Mouse (Mus musculus) hindbrain, postnatal 0 days (tissue): ENCODE measurements at regions not wholly inside any gene's neighbourhood (a gene's known extent, or its start where the extent isn't known, plus 50 kb on each side); places are given as distances from the start of the nearest gene placed in this dataset.

Experiments
- ATAC-seq: fragments of 200-750 bp; cut with Nextera tagmentation; 2 replicates; pipeline ENCODE4 v1.8.0; 2017; ENCODE audit warnings: mild to moderate bottlenecking, moderate TSS enrichment, moderate library complexity
- DNase-seq: peaks from one replicate; pipeline ENCODE4 v3.0.0-alpha.2; 2015; ENCODE audit warnings: low spot score
- H3K27ac ChIP-seq: fragments of 300-500 bp; sonication (generic); 2 replicates; pipeline ENCODE4 v1.5.1; 2014; ENCODE audit warnings: mild to moderate bottlenecking
- H3K27me3 ChIP-seq: fragments of 300-500 bp; sonication (generic); 2 replicates; pipeline ENCODE4 v1.6.1; 2014; ENCODE audit warnings: low read length, mixed read lengths; ENCODE audit not compliant: insufficient read depth
- H3K36me3 ChIP-seq: fragments of 300-500 bp; sonication (generic); 2 replicates; pipeline ENCODE4 v1.6.1; 2014; ENCODE audit warnings: low read length, mixed read lengths; ENCODE audit not compliant: insufficient read depth
- H3K4me1 ChIP-seq: fragments of 300-500 bp; sonication (generic); 2 replicates; pipeline ENCODE4 v1.6.1; 2014; ENCODE audit warnings: antibody characterized with exemption, low read length, mixed read lengths; ENCODE audit not compliant: insufficient read depth
- H3K4me2 ChIP-seq: fragments of 300-500 bp; sonication (generic); 2 replicates; pipeline ENCODE4 v1.6.1; 2014; ENCODE audit warnings: low read depth, mild to moderate bottlenecking, low read length, moderate library complexity, mixed read lengths
- H3K4me3 ChIP-seq: fragments of 300-500 bp; sonication (generic); 2 replicates; pipeline ENCODE4 v1.5.1; 2014; ENCODE audit warnings: low read length
- H3K9ac ChIP-seq: fragments of 300-500 bp; sonication (generic); replicated peaks from 2 replicates; pipeline ENCODE4 v1.6.1; 2014; ENCODE audit warnings: mild to moderate bottlenecking, low read length, moderate library complexity, mixed read lengths
- H3K9me3 ChIP-seq: fragments of 300-500 bp; sonication (generic); 2 replicates; pipeline ENCODE4 v1.6.1; 2016; ENCODE audit warnings: low read length, mixed read lengths
- CTCF ChIP-seq: IDR thresholded peaks from 2 replicates; pipeline ENCODE4 v1.5.1; 2016; ENCODE audit warnings: antibody characterized with exemption, control low read depth, low read depth
- WGBS: fragments of 180-500 bp; shearing (Covaris S2); extraction: QIAGEN DNeasy Blood & Tissue Kit; methylation state at CpG from one replicate; pipeline ENCODE4 v1.1.7; 2014; 5-methylcytosine and 5-hydroxymethylcytosine counted together

DNA sequence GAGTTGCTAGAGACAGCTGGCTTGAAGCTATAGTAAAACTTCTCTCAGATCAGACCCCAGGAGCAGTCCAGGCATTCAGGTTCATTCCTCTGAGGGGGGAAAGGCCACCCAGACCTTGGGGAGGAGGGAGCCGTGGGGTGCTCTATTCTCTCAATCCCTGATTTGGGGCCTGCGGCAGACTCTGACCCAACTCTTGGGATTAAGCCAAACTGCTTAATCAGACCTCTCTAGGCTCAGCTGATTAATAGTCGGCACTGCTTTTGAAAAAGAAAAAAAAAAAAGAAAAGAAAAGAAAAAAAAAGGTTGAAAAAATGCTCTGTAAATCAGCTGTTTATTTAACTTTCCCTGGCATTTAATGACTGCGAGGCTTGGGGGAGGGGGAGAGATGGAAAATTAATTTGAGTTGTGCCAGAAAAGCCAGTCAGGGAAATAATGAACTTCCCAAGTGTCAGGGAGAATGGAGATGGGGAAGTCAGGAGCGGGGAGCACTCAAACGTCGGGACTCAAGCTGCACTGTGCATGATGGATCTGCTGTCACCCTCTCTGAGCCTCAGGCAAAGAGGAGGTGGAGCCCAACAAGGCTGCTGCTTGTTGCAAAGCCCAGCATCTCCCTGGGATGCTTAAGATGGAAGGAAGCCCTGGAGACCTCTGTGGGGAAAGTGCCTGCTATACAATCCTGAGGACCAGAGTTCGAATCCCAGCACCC, 120.5 kb upstream of the Igsf21 start:
- 21% methylated on average over 8 of the region's 8 CpGs for WGBS
- ATAC-seq, result no peak
- TF ChIP-seq CTCF, result no peak

DNA sequence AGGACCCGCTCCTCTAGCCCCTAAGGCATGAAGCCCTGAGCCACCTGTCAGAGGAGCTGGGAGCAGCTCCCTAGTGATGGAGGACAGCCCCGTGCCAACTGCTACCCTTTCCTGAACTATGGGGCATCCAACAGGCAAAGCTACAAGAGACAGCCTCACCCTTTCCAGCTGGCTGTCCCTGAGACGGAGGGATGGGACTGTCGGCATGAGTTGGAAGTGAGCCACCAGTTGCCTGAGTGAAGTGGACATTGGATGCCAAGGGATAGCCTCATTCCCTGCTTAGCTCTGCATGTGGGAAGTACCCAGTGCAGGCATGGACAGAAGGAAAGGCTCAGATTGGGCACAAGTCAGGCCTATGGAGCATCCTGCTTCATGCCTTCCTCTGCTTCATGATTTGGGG, 112.3 kb upstream of the Igsf21 start:
- Histone ChIP-seq H3K4me2 (no peak overlapping the region), H3K4me3 (no peak overlapping the region), H3K36me3 (no peaks in the 10 kb centered on the region), H3K9me3 (no peaks in the 10 kb centered on the region), H3K4me1 (no peaks in the 10 kb centered on the region), H3K27me3 (no peaks in the 10 kb centered on the region), H3K9ac (no peak overlapping the region), H3K27ac (no peak overlapping the region)
- DNase-seq (peak; percentile 27), ATAC-seq (no peak)
- WGBS, result 70% methylated on average over 4 of the region's 4 CpGs
- no peak for TF ChIP-seq CTCF

More for the DNA sequence above, 120.5 kb upstream of the Igsf21 start:
- H3K4me1 ChIP-seq, result no peaks in the 10 kb centered on the region
- no peaks in the 10 kb centered on the region for H3K27me3 ChIP-seq
- no peaks in the 10 kb centered on the region for H3K36me3 ChIP-seq
- peak; percentile 39 for DNase-seq
- no peak overlapping the region for H3K4me2 ChIP-seq
- no peak overlapping the region for H3K4me3 ChIP-seq
- no peaks in the 10 kb centered on the region for H3K9me3 ChIP-seq
- no peak overlapping the region for H3K27ac ChIP-seq
- H3K9ac ChIP-seq, result no peak overlapping the region

DNA sequence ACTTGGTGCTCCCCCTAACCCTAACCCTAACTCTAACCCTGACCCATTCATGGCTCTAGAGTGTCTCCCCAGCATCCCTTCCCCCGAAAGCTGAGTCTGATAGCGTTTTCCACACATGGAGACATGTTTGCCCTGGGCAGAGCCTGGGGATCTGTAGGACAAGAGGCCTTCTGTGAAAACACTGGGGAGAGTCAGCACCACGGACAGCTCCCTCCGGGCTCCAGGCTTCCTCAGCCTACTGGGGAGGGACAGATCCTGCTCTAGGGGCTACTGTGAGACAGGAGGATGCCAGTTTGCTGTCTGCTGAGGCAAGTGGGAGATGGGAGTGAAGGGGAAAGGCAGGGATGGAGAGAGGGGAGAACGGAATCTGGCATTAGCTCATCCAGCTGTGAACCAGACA, 111.5 kb upstream of the Igsf21 start:
- ATAC-seq (0 out of 2 replicates have a peak, but pooled peaks have one; percentile 21), DNase-seq (peak; percentile 73)
- Histone ChIP-seq H3K4me3 (no peak overlapping the region), H3K36me3 (no peaks in the 10 kb centered on the region), H3K9ac (no peak overlapping the region), H3K27ac (no peak overlapping the region), H3K4me2 (no peak overlapping the region), H3K9me3 (no peaks in the 10 kb centered on the region), H3K4me1 (no peaks in the 10 kb centered on the region), H3K27me3 (no peaks in the 10 kb centered on the region)
- TF ChIP-seq CTCF, result no peak
- WGBS, result 15% methylated on average over 5 of the region's 5 CpGs

DNA sequence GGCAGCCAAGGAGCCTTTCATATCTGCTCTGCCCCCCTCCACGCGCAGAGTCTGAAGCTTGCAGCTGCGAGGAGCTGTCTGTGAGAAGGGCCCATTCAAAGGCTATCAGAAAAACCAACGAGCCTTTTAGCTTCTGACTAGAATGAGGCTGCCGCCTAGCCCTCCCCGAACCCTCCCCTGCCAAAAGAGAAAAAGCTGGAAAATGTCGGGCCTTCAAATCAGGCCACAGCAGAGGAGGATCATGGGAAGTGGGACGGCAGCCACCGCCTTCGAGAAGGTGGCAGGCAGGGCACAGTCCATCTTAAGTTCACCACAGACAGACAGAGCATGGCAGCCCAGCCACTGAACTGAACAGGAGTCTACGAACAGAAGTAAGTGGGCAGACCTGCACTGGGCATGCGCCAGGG, 108.6 kb upstream of the Igsf21 start:
- H3K27ac ChIP-seq, result peak overlapping the region; percentile 12
- ATAC-seq (peak; percentile 46; the same call in 1 of the 2 replicates), DNase-seq (peak; percentile 60)
- H3K4me3 ChIP-seq, result no peak overlapping the region
- 49% methylated on average over 12 of the region's 12 CpGs for WGBS
- 0 out of 2 replicates have a peak overlapping the region, but pooled peaks have one; percentile 21 for H3K9ac ChIP-seq
- no peak for TF ChIP-seq CTCF
- no peaks in the 10 kb centered on the region for H3K27me3 ChIP-seq
- H3K4me2 ChIP-seq, result no peak overlapping the region
- H3K36me3 ChIP-seq, result no peaks in the 10 kb centered on the region
- no peaks in the 10 kb centered on the region for H3K4me1 ChIP-seq
- H3K9me3 ChIP-seq, result no peaks in the 10 kb centered on the region

DNA sequence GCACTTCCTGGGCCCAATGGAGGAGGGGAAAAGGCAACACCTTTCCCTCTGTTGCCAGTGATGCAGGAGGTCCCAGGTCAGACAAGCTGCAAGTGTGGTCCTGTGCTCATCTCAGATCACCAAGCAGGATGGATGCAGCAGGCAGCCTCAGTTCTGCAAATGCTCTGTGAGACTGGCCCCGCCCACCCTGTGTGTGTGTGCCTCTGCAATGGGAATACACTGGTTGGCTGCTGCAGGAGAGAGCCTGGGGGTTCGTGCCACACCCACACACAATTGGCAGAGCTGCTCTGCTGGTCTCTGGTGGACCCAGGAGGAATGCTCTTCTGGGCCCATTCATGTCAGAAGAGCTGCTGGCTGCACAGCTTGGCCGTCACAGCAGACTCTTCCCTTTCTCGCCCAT, 102.2 kb upstream of the Igsf21 start:
- Histone ChIP-seq H3K4me2 (no peak overlapping the region), H3K9me3 (no peaks in the 10 kb centered on the region), H3K27me3 (no peaks in the 10 kb centered on the region), H3K9ac (no peak overlapping the region), H3K27ac (no peak overlapping the region), H3K4me3 (no peak overlapping the region), H3K36me3 (no peaks in the 10 kb centered on the region), H3K4me1 (peaks cover 3% of the 10 kb centered on the region; the same call in 1 of the 2 replicates)
- DNase-seq (no peak), ATAC-seq (no peak)
- TF ChIP-seq CTCF, result no peak
- 57% methylated on average over 4 of the region's 4 CpGs for WGBS

- peak; percentile 44; the same call in 1 of the 2 replicates for ATAC-seq
- Histone ChIP-seq H3K36me3 (no peaks in the 10 kb centered on the region), H3K27ac (no peak overlapping the region), H3K4me3 (no peak overlapping the region), H3K9me3 (no peaks in the 10 kb centered on the region), H3K27me3 (no peaks in the 10 kb centered on the region), H3K4me1 (no peaks in the 10 kb centered on the region), H3K9ac (no peak overlapping the region), H3K4me2 (no peak overlapping the region)
- 37% methylated on average over 4 of the region's 4 CpGs for WGBS
- no peak for DNase-seq
- no peak for TF ChIP-seq CTCF
Observed at GRCm38 (mm10) chr4:140330138-140330537, 83.6 kb upstream of the Igsf21 start.

DNA sequence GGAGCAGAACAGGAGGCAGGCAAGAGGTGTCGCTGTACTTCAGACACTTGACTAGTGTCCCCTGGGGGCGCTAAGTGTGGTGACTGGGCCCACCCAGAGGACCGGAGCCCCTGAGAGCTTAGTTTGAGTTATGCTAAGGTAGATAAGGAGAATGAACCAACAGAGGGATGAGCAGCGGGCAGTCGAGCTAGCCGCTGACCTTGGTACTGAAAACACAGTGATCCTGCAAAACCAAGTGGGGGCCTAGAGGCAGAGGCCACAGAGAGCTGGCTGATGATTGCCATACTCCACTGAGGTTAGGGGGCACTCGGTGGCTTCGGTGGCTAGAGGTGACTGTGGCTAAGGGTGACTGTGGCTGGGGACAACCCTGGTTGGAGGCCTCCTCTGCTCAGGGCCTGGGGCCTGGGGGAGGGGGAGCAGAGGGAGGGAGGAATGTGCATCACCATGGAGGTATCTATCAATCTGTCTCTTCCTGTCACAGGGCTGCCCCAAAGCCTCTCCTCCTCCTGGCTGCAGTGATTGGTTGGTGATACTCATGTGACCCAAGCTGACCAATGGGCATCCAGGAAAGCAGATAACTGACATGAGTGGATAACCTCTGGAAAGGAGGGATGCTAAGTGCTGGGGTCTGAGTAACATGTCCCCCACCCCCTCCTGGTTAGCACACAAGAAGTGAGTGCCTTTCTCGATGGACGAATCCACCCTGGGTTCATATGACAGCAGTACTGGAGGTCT, 80.3 kb upstream of the Igsf21 start:
- 34% methylated on average over 10 of the region's 10 CpGs for WGBS
- no peak overlapping the region for H3K27ac ChIP-seq
- no peak overlapping the region for H3K4me2 ChIP-seq
- no peaks in the 10 kb centered on the region for H3K27me3 ChIP-seq
- H3K4me3 ChIP-seq, result no peak overlapping the region
- no peak for TF ChIP-seq CTCF
- no peaks in the 10 kb centered on the region for H3K36me3 ChIP-seq
- H3K4me1 ChIP-seq, result no peaks in the 10 kb centered on the region
- ATAC-seq (no peak), DNase-seq (no peak)
- H3K9ac ChIP-seq, result no peak overlapping the region
- H3K9me3 ChIP-seq, result no peaks in the 10 kb centered on the region
